Mouse (Mus musculus): ENCODE measurements around the gene Sept8.

Gene Sept8

DNA sequence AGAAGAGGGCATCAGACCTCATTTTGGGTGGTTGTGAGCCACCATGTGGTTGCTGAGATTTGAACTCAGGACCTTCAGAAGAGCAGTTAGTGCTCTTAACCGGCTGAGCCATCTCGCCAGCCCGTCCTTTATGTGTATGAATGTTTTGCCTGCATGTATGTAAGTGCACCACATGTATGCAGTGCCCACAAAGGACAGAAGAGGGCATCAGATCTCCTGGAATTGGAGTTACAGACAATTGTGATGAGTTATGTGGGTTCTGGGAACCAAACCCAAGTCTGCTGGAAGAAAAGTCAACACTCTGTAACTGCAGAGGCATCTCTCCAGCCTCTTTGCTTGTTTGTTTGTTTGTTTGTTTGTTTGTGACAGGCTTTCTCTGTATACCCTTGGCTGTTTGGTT lies 61.5 kb downstream of the Sept8 start:
- no peak for DNase-seq (ENCODE audit: low spot score in 2 of 2)

DNA sequence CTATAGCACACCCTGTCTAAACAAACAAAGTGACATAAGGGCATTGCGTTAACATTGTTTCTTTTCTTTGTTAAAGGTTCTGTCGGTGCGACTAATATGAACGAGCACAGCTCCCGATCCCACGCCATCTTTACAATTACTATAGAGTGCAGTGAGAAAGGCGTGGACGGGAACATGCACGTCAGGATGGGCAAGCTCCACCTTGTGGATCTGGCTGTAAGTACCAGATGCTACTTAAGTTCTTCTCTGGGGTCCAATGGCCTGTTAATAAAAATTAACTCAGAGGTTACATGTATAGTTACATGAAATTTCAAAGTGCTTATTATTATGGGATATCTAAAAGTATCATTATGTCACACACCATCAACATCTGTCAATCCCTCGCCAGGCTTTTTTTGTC lies 64.1 kb downstream of the Sept8 start:
- DNase-seq (ENCODE audit: low spot score in 2 of 2), result no peak

DNA sequence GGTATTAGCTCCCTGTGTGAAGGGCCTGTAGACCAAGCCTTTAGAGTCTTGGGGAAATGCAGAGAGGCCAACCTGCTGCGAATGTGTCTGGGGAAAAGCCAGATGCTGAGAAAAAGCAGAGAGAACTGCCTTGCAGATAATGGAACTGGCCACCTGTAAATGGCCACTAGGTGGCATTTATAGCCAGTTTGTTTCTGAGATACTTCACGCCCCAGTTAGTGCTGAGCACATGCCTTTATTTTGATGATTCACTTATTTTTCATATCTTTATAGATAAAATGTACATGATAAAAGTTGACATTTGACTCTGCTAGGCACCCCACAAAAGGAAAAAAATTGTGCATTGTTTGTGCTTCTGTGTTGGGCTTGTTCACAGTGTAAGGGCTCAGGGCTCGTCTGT lies 65.8 kb downstream of the Sept8 start:
- no peak for DNase-seq (ENCODE audit: low spot score in 2 of 2)

- DNase-seq (ENCODE audit: low spot score in 2 of 2), result no peak
Observed at GRCm38 (mm10) chr11:53585510-53585909, 66.5 kb downstream of the Sept8 start.

- no peak for DNase-seq (ENCODE audit: low spot score in 2 of 2)
Observed at GRCm38 (mm10) chr11:53588279-53588678, 69.2 kb downstream of the Sept8 start.

GRCm38 (mm10) chr11:53590368-53590768 lies 71.3 kb downstream of the Sept8 start:
- DNase-seq (ENCODE audit: low spot score in 2 of 2), result no peak

GRCm38 (mm10) chr11:53591116-53591515 lies 72.1 kb downstream of the Sept8 start:
- DNase-seq (ENCODE audit: low spot score in 2 of 2), result no peak
